Mouse (Mus musculus): ENCODE measurements around the gene Loxl3.

Loxl3 gene

DNA sequence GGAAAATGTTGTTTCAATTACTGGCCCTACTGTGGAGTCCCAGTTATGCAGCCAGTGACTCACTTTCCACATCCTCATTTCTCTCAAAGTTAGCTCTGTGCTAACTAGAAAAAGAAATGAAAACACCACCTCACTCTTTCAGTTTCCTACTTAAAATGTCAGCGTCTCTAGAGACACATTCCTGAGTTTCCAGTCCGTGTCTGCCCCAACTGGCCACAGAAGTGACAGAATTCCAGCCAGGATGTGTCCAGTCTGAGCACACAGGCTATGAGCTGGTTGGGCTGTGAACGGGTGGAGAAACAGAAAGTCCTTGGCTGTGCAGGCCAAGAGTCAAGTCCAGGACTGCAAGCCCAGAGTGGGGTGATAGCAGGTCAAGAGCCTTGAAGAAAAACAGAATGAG lies 16.8 kb upstream of the Loxl3 start:
- DNase-seq (ENCODE audit: low read depth) = no peak

- no peak for DNase-seq (ENCODE audit: low read depth)
These were observed 14.9 kb upstream of the Loxl3 start for GRCm38 (mm10) chr6:83019044-83019443.

DNA sequence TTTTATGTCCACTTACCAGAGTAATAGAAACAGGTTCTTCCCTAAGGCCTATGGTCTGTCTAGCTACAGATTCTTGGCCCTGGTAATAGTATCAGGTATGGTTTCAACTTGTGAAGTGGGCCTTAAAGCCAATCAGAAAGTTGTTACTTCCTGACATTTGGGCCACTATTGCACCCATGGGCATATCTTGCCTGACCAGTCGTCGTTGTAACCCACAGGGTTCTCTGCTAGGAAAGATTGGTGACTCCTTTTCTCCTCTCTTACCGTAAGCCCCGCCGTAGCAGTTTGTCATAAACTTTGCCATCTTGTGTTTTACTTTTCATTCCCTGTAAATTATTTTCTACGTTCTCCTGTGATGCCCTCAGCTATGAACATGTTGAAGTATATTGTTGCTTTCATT lies 13.9 kb upstream of the Loxl3 start:
- DNase-seq (ENCODE audit: low read depth) = no peak

DNA sequence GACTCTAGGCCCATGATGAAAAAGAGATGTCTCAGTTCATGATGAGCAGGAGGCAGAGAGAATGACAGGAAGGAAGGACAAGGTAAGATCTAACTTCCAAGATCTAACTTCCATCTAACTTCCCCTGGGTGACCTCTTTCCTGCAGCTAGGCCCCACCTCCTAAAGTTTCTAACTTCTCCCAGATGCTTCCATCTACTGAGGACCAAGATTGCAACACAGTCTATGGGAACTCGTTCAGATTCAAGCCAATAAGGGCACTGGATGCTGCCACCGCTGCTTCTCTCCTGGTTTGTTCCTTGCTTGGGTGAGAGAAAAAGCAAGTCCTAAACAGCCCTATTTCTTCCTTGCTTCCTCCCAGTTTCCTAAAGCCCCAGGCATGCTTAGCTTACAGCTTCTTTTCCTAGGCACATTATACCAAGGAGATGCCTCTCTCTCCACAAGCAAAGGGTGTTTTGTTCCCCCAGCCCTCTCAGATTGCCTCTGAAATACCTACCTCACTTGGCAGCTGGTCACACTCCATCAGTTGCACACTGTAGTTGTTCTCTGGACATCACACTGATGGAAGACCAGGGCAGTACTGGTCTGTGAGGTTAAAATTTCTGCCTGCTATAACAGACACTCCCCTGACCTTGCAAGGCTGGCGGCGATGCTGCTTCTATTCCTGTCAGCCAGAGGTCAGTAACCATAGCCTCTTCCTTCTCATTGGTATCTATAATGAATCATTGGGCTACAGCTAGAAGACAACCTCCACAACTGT lies 13.0 kb upstream of the Loxl3 start:
- no peak for DNase-seq (ENCODE audit: low read depth)

GRCm38 (mm10) chr6:83023008-83023407 lies 11.0 kb upstream of the Loxl3 start:
- DNase-seq (ENCODE audit: low read depth) = no peak

GRCm38 (mm10) chr6:83023786-83024185 lies 10.2 kb upstream of the Loxl3 start:
- no peak for DNase-seq (ENCODE audit: low read depth)

GRCm38 (mm10) chr6:83024421-83024820 lies 9.6 kb upstream of the Loxl3 start:
- DNase-seq (ENCODE audit: low read depth) = no peak

- no peak for DNase-seq (ENCODE audit: low read depth)
These were observed 8.8 kb upstream of the Loxl3 start for GRCm38 (mm10) chr6:83025221-83025620.

- no peak for DNase-seq (ENCODE audit: low read depth)
These were observed 6.7 kb upstream of the Loxl3 start for GRCm38 (mm10) chr6:83027293-83027692.

GRCm38 (mm10) chr6:83027706-83028105 lies 6.3 kb upstream of the Loxl3 start:
- peak; percentile 38 for DNase-seq (ENCODE audit: low read depth)

DNA sequence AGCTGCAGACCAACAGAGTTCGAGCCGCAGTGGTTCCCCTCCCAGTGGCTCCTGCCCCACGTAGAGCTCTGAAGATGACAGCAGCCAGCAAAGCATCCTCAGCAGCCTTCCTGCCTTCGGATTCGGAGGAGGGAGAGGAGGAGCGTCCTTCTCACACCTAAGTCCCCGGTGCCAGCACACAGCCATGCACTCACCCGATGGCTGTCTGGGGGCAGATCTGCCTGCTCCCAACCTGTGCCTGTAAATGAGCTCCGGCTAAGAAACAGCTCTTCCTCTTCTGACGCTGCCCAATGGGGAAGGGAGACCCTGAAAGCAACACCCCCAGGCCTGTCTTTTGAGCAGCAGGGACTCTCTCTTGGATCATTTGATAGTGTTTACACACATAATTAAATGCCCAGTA lies 4.2 kb upstream of the Loxl3 start:
- DNase-seq (ENCODE audit: low read depth) = no peak

GRCm38 (mm10) chr6:83031111-83031510 lies 2.9 kb upstream of the Loxl3 start:
- no peak for DNase-seq (ENCODE audit: low read depth)

GRCm38 (mm10) chr6:83031921-83032590 lies 1.9 kb upstream of the Loxl3 start:
- DNase-seq (ENCODE audit: low read depth) = no peak

GRCm38 (mm10) chr6:83032769-83033191 lies 1.2 kb upstream of the Loxl3 start:
- peak; percentile 41 for DNase-seq (ENCODE audit: low read depth)

GRCm38 (mm10) chr6:83034463-83035055 lies 586 bp downstream of the Loxl3 start:
- no peak for DNase-seq (ENCODE audit: low read depth)

DNA sequence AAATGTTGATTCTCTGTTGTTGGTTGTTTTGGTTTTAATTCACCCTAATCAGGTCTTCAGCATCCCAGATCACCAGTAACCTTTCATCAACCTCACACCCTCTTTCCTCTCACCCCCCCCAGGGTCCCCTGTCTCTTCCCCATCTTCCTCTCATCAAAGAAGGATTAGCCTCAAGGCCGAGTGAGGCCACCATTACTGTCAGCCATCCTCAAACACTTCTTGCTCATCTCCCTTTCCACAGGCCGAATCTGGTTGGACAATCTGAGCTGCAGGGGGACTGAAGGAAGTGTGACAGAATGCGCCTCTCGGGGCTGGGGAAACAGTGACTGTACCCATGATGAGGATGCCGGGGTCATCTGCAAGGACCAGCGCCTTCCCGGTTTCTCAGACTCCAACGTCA lies 3.2 kb downstream of the Loxl3 start:
- no peak for DNase-seq (ENCODE audit: low read depth)

DNA sequence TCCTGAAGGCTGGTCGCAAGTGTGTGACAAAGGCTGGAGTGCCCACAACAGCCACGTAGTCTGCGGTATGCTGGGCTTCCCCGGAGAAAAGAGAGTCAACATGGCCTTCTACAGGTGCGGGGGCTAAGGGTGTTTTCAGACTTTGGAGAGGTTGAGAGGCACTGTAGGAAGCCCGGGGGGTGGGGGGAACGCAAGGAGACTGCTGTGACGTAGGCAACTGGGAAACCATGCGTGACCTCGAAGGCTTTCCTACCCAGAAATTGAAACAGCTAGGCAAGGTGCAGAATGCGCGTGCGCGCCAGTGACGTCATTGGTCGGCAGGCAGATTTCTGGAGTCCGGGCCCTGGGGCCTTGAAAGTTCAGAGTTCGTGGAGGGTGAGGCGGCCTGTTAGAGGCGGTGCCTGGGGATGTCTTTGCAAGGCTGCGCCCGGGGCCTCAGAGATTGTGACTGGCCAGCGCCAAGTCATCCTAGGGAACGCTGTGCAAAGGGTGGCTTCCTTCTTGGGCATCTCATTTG lies 4.6 kb downstream of the Loxl3 start:
- DNase-seq (ENCODE audit: low read depth) = no peak

DNA sequence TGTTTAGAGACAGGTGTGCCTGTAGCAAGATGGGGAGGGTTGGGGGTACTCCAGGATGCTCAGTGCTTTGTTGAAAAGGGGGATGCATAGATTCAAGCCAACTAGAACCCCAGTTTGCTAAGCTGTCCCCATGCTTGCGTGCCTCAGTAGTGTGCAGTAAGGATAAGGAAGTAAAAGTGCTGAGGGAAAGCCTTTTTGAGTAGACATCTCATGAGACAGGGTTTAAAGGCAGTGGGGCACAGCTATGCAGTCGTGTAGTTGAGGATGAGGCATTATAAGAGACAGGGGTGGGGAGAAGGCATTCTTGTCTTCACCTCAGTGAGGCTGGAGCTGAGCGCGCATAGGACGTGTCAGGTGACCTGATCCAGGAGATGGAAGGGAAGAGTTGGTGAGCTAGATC lies 6.6 kb downstream of the Loxl3 start:
- DNase-seq (ENCODE audit: low read depth) = no peak

DNA sequence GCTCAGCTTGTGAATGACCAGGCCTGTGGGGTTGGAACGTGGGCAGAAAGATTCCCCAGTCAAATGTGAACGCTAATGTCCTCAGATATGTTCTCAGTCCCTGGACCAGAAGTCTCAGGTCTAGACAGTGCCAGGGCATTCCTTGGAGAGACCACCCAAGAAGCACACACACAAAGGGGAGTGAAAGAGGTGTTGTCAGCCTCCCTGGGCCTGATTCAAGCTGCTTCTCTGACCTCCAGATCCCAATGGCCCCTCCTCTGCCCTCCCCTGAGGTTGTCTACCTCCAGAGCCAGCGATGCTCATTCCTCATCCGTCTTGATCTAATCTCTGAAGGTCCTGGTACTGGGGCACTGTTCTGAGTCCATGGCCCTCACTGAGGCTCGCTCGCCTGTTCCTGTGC lies 9.6 kb downstream of the Loxl3 start:
- DNase-seq (ENCODE audit: low read depth) = no peak

GRCm38 (mm10) chr6:83043993-83044392 lies 10.0 kb downstream of the Loxl3 start:
- DNase-seq (ENCODE audit: low read depth) = no peak

GRCm38 (mm10) chr6:83044742-83045141 lies 10.8 kb downstream of the Loxl3 start:
- DNase-seq (ENCODE audit: low read depth) = peak; percentile 49

DNA sequence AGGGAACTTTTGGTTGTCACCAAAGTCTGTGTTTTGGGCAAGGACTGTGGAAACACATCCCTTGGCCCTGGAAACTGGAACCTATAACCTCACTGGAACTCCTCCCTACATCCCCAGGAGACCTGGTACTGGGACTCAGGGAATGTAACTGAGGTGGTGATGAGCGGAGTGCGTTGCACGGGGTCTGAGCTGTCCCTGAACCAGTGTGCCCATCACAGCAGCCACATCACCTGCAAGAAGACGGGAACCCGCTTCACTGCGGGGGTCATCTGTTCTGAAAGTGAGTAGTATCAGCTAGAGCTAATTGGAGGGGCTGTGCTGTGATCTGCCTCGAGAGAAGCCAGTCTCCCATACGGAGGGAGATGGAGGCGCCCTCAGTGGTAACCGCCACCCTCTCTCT lies 15.4 kb downstream of the Loxl3 start:
- DNase-seq (ENCODE audit: low read depth) = no peak

Measured in 416B (cell line).